Mouse (Mus musculus) thymus, adult 2 months (tissue): ENCODE data around the gene Sdhb. TPM values are rescaled to one million over a fixed set of nuclear protein-coding genes. Genes with fewer than 3 reads are reported as not detected.

Experiments used
- DNase-seq: peaks from one replicate; pipeline ENCODE4 v3.0.0; 2021
- H3K27ac ChIP-seq: fragments of 200-500 bp; 2 replicates; pipeline ENCODE4 v1.5.1; 2012; ENCODE audit warnings: low read length, control low read depth; ENCODE audit not compliant: control insufficient read depth, insufficient read depth
- H3K27me3 ChIP-seq: fragments of 200-500 bp; 2 replicates; pipeline ENCODE4 v1.6.1; 2012; ENCODE audit warnings: mild to moderate bottlenecking, low read length, moderate library complexity, mixed read lengths; ENCODE audit not compliant: control insufficient read depth, insufficient read depth
- H3K36me3 ChIP-seq: fragments of 200-500 bp; 2 replicates; pipeline ENCODE4 v1.6.1; 2012; ENCODE audit warnings: mild to moderate bottlenecking, low read length, moderate library complexity; ENCODE audit not compliant: control insufficient read depth, insufficient read depth
- H3K4me1 ChIP-seq: fragments of 200-500 bp; replicated peaks from 2 replicates; pipeline ENCODE4 v1.6.1; 2012; ENCODE audit warnings: low read length; ENCODE audit not compliant: control insufficient read depth, insufficient read depth
- H3K4me3 ChIP-seq: fragments of 200-500 bp; 2 replicates; pipeline ENCODE4 v1.5.1; 2012; ENCODE audit warnings: mild to moderate bottlenecking, low read length, control low read depth, moderate library complexity; ENCODE audit not compliant: control insufficient read depth, insufficient read depth
- CTCF ChIP-seq: fragments of 200-500 bp; IDR thresholded peaks from 2 replicates; pipeline ENCODE4 v1.5.1; 2012; ENCODE audit warnings: mild to moderate bottlenecking, control low read depth, low read length, moderate library complexity, borderline replicate concordance; ENCODE audit not compliant: control insufficient read depth, poor library complexity, insufficient read depth; ENCODE audit errors: extremely low read depth
- POLR2A ChIP-seq: fragments of 200-500 bp; IDR thresholded peaks from 2 replicates; pipeline ENCODE4 v1.6.1; 2012; ENCODE audit warnings: mild to moderate bottlenecking, low read length, control low read depth, moderate library complexity; ENCODE audit not compliant: control insufficient read depth, poor library complexity, insufficient read depth; ENCODE audit errors: extremely low read depth
- WGBS: fragments of 180-500 bp; shearing (Covaris S2); methylation state at CpG from one replicate; pipeline ENCODE4 v1.1.7; 2018; 5-methylcytosine and 5-hydroxymethylcytosine counted together
- polyA plus RNA-seq: library from polyadenylated mRNA; depleted of rRNA; stranded (reverse); fragments of >200 nt; gene quantifications from 2 replicates; pipeline ENCODE4 v1.2.3, GENCODE M21; 2012

The Sdhb gene
- polyA plus RNA-seq, 1 experiment = 239 TPM

DNA sequence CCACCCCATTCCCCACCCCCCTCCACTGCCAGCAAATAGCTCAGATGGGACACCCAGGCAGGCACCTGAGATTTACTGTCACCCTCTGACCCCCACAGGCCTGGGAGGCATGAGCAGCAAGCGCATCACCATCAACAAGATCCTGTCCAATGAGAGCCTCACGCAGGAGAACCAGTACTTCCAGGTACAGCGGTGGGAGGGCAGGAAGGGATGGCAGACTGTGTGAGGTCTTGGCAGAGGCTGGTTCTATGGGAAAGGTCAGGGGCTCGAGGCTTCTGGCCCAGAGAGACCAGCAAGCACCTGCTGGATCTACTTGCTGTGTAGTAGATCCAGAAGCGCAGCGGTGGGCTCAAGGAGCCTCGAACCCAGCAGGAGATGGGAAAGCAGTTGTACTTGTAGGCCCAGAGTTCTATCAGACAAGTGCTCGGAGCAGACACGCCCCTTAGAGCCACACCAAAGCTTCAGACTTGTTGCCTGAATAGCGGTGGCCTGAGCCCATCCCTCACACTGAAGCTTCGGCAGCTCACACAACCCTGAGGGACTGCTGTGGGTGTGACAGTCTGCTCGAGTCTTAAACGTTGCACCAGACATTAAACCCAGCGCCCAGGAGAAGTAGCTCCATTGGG lies 14.3 kb upstream of the Sdhb start:
- 62% methylated on average over 14 of the region's 14 CpGs for WGBS
- Histone ChIP-seq H3K27ac (peak overlapping the region; percentile 99), H3K4me1 (peaks cover 69% of the 10 kb centered on the region), H3K4me3 (no peak overlapping the region), H3K36me3 (no peaks in the 10 kb centered on the region), H3K27me3 (no peaks in the 10 kb centered on the region)
- DNase-seq = peak; percentile 28
- TF ChIP-seq POLR2A (no peak), CTCF (no peak)

DNA sequence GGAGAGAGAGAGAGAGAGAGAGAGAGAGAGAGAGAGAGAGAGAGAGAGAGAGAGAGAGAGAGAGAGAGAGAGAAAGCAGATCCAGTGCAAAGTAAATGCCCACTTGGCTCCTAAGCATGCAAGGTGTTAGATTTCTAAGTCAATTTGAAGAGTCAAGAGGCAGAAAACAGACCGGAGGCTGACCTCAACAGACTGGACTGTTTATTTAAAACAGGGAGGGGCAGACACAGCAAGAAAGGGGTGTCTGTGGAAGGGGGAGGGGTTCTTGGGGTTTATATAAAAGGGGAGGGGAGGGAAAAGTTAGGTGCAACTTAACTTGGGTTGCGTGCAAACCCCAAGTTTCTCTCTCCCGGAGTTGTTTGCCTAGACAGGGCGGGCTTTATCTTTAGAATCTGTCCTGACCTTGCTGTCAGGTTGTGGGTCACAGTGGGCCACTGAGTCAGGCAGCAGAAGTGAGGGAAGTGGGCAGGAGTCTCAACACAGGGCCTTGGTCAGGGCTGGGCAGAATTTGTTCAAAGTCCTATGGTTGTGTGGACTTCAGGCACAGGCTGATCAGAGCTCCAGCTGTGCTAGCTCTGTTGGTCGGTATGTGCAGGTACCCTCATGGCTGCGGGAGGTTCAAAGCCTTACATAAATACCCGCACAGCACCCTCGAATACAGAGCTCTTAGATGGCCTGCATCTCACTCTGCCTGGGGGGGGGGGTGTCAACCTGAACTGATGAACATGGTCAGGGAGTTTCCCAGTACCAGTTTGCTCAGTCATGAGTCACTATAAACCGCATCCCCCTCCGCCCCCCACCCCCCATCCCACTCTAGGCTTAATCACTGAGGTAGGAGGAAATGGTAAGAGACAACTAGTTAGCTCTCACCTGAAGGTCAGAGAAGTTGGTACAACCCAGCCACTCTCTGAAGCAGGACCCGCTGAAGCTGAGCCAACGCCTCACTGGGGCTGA lies 13.2 kb upstream of the Sdhb start:
- peaks cover 80% of the 10 kb centered on the region for H3K4me1 ChIP-seq
- H3K27ac ChIP-seq = peak overlapping the region; percentile 88
- no peaks in the 10 kb centered on the region for H3K36me3 ChIP-seq
- 38% methylated on average over 12 of the region's 12 CpGs for WGBS
- no peak for TF ChIP-seq POLR2A
- 0 out of 2 replicates have a peak, but pooled peaks have one; percentile 24 for TF ChIP-seq CTCF
- peak; percentile 23 for DNase-seq
- H3K4me3 ChIP-seq = no peak overlapping the region
- no peaks in the 10 kb centered on the region for H3K27me3 ChIP-seq

DNA sequence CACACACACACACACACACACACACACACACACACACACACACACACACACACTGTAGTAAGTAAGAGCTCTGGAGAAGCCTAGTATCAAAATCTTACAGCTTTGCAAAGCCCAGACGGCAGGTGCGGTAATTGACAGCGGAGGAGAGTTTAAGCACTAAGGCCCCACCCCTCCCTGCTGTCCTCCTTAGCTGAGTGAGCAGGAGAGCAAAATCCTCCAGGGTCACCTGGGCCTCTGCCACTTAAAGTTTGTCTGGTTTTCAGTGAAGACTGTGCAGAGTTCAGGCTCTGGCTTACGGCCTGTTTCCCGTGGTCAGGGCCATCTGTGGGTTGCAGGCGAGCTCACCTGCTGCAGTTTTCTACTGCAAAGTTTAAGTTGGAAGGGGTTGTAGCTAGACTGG lies 12.5 kb upstream of the Sdhb start:
- Histone ChIP-seq H3K4me3 (no peak overlapping the region), H3K27me3 (no peaks in the 10 kb centered on the region), H3K27ac (peak overlapping the region; percentile 88), H3K36me3 (no peaks in the 10 kb centered on the region), H3K4me1 (peaks cover 87% of the 10 kb centered on the region)
- WGBS = 7% methylated on average over 6 of the region's 6 CpGs
- TF ChIP-seq POLR2A (no peak), CTCF (no peak)
- peak; percentile 64 for DNase-seq

DNA sequence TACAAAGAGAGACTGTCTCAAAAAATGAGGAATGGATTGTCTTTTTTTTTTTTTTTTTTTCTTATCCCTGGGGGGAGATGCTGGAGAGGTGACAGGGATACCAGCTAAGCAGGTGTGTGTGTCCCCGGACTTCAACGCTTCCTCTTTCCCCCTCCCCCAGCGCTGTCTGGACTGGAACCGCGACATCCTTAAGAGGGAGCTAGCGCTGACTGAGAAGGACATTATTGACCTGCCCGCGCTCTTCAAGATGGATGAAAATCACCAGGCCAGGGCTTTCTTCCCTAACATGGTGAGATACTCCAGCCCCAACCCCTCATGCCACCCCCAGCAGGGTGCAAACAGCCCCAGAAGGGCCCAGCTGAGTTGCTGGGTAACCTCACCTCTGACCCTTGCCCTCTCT lies 12.0 kb upstream of the Sdhb start:
- no peak overlapping the region for H3K4me3 ChIP-seq
- peaks cover 88% of the 10 kb centered on the region for H3K4me1 ChIP-seq
- H3K27ac ChIP-seq = peak overlapping the region; percentile 88
- H3K36me3 ChIP-seq = no peaks in the 10 kb centered on the region
- WGBS = 47% methylated on average over 8 of the region's 8 CpGs
- TF ChIP-seq CTCF = no peak
- TF ChIP-seq POLR2A = no peak
- DNase-seq = peak; percentile 60
- H3K27me3 ChIP-seq = no peaks in the 10 kb centered on the region

DNA sequence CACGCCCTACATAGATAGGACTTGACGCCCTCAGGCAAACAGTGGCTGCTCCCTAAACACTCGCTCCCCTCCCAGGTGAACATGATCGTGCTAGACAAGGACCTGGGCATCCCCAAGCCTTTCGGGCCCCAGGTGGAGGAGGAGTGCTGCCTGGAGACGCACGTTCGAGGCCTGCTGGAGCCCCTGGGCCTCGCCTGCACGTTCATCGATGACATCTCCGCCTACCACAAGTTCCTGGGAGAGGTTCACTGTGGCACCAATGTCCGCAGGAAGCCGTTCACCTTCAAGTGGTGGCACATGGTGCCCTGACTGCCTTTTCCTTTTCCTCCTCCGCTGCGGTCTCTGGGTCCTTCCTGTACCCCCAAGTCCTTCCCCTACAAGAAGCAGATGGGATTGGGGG lies 11.4 kb upstream of the Sdhb start:
- H3K4me3 ChIP-seq = no peak overlapping the region
- no peaks in the 10 kb centered on the region for H3K27me3 ChIP-seq
- WGBS = 53% methylated on average over 16 of the region's 16 CpGs
- TF ChIP-seq CTCF (no peak), POLR2A (no peak)
- peak overlapping the region; percentile 88; the same call in 1 of the 2 replicates for H3K27ac ChIP-seq
- H3K4me1 ChIP-seq = peaks cover 83% of the 10 kb centered on the region
- H3K36me3 ChIP-seq = no peaks in the 10 kb centered on the region
- peak; percentile 32 for DNase-seq

DNA sequence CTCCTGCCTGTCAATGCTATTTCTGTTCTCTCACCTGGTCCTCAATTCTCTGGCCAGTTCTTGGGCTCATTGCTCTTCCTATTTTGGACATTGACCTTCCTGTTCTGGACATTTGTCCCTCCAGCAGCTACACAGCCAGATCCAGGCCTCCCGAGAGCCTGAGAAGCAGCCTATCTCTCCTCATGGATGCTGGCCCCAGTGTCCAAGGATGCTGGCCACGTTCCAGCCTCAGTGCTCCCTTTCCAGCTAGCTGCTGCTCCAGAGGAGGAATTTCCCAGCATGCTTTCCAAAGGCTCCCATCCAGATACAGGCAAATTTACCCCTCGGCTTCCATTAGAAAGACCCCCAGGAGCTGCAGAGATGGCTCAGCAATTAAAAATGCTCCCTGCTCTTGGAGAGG lies 10.4 kb upstream of the Sdhb start:
- Histone ChIP-seq H3K36me3 (no peaks in the 10 kb centered on the region), H3K4me1 (peaks cover 76% of the 10 kb centered on the region), H3K4me3 (no peak overlapping the region), H3K27ac (no peak overlapping the region; the same call in 1 of the 2 replicates), H3K27me3 (no peaks in the 10 kb centered on the region)
- TF ChIP-seq CTCF (no peak), POLR2A (no peak)
- WGBS = 97% methylated on average over 3 of the region's 3 CpGs
- no peak for DNase-seq
